Mouse (Mus musculus) erythroid progenitor cell, adult 5-6 weeks (primary cell): ENCODE measurements around the gene Gstt2. TPM values are rescaled to one million over a fixed set of nuclear protein-coding genes. Genes with fewer than 3 reads are reported as not detected.
"Not testable (repeated sequence)": the region's sequence is repeated elsewhere in the genome, so short reads cannot be mapped to it uniquely, and the experiment has no call there.

Experiments used
- ATAC-seq: replicated peaks from 2 replicates; pipeline ENCODE4 v1.8.0; 2016; ENCODE audit warnings: moderate number of reproducible peaks, mild to moderate bottlenecking, moderate TSS enrichment, inconsistent platforms; ENCODE audit not compliant: poor library complexity, low FRiP score, severe bottlenecking
- total RNA-seq, 2 experiments: library from RNA; stranded (forward) in 1 of 2; stranded (reverse) in 1 of 2; fragments of 150-400 nt in 1 of 2; fragments of 186-747, 209-891 nt in 1 of 2; gene quantifications; 2 replicates each; pipeline versions ENCODE4 v1.2.3 to v1.2.4; 2015 to 2017; ENCODE audit warnings: low replicate concordance in 2 of 2

The Gstt2 gene
- total RNA-seq, 2 experiments from 2014 or later = 20.5 to 42.0 TPM

DNA sequence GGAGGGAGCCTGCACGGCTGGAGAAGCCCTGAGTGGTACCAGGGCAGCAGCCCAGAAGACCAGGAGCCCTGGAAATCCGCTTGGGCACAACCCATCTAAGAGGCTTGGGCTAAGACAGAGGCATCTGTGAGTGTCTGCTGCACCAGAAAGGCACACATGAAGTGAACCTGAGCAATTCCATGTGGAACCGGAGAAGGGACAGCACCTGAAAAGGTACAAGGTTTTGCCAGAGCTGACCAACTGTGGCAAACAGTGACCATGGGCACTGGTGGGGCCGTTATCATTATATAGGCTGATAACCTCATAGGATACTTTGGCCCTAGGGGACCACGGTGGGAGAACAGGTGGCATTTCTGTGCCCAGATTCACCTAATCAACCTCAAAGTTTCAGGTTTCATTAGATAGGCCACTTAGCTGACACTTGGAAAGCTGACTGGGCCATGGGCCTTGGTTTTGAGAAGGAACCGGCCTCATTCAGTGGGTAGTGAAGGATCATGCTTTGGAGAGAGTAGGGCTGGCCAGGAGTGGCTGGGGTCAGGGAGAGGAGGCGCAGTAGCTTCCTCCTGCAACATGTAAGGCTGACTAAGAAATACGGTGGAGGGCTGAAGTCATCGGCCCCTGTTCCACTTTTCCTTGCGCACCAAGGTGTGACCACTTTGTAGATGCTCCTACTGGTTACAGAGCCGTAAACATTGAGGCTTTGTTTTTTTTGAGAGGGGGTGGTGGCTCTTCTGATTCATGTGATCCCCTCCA lies 19.1 kb upstream of the Gstt2 start:
- ATAC-seq = no peak

DNA sequence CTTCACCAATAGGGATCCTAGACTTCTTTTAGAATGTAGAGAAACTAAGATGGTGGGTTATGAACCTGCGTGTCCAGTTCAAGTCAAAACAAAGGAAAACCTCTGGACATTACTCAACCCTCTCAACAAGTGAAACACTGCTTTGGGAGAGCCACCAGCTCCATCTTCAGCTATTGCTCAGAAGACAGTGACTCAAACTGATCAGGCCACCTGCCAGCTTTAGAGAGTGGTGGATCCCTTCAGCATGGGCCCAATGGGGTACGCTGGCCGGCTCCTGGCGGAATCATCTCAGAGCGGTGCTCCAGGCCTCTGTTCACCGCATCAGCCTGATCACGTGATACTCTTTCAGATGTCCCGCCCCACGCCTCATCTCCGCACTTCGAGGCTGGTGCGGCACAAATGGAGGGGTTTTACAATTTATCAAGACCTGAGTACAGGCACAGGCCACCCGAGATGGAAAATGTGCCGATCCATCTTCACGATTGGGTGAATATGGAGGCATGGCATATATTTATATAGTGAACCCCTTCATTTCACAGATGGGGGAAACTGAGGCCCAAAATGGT lies 18.3 kb upstream of the Gstt2 start:
- ATAC-seq = no peak

GRCm38 (mm10) chr10:75854791-75855190 lies 17.6 kb upstream of the Gstt2 start:
- ATAC-seq = no peak

- ATAC-seq = no peak
These were observed 16.9 kb upstream of the Gstt2 start for GRCm38 (mm10) chr10:75854096-75854495.

GRCm38 (mm10) chr10:75853452-75853851 lies 16.2 kb upstream of the Gstt2 start:
- peak; percentile 71 for ATAC-seq

DNA sequence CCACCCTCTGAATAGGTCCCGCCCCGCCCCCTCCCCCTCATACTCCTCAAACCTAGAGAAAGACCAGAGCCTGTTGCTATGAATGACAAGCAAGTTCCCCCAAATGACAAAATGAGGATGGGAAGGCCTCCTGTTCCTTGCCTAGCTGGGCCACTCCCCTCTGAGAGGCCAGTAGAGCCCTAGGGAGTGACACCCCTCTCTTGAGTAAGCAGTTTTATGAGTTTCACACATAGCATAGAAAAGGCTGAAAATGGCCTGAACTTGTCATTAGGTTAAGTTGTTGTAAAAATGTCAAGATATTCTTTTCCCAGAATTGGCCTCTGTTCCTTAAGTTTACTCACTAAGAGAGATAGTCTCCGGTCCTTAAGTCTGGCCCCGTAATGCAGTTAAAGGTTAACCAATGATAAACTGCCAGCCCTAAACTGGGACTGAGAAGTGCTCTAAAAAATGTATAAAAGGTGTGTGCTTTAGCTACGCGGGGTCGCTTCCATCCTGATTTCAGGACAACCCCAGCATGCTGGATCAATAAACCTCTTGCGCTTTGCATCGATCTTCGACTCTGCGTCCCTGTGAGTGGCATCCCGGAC lies 15.4 kb upstream of the Gstt2 start:
- no peak for ATAC-seq

- no peak for ATAC-seq
These were observed 14.5 kb upstream of the Gstt2 start for GRCm38 (mm10) chr10:75851681-75852080.

- no peak for ATAC-seq
These were observed 13.9 kb upstream of the Gstt2 start for GRCm38 (mm10) chr10:75851076-75851475.

- no peak for ATAC-seq
These were observed 11.2 kb upstream of the Gstt2 start for GRCm38 (mm10) chr10:75848382-75848781.

DNA sequence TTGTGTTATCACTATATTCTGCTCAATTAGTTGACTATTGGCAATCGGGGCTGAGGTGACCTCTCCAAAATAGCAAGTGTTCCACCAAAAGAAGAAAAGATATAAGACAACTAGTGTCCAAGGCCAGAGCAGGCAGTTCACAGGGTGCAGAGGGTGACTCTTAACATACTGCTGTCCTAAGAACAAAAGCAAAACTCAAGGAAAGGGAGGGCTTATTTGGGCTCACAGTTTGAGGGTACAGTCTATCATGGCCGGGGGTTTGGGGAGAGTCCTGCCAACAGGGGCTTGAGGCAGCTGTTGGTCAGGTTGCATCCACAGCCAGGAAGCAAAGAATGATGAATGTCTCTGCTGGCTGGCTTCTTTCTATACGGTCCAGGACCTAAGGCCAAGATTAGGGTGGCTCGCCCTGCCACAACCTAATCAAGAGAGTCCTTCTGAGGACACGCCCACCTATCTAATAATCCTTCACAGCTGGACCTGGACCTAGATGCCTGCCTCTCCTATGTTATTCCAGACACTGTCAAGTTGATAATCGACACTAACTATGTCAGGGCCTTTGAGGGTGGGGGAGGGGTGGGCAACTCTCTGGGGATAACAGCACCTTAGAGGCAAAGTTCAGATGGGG lies 8.2 kb upstream of the Gstt2 start:
- peak; percentile 97 for ATAC-seq

DNA sequence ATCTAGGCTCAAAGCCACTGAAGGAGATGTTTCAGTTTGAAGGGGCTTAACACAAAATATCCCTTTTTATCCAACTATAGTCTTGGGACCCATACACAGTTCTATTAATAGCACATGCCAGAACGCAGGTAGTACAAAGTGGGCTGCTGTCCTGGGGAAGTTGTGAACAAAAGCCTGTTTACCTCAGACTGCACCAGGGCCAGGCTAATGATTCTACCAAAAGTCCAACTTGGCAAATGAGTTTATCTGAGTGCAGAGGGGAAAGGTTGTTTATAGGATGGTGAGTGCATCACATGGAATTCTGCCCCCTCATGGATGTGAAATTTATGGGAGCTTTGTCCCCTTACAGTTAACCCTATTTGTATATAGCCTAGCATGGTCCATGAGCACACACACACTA lies 7.6 kb upstream of the Gstt2 start:
- peak; percentile 7 for ATAC-seq

- not testable (repeated sequence) for ATAC-seq
These were observed 6.7 kb upstream of the Gstt2 start for GRCm38 (mm10) chr10:75843898-75844297.

- ATAC-seq = no peak
These were observed 1.9 kb upstream of the Gstt2 start for GRCm38 (mm10) chr10:75839092-75839491.

DNA sequence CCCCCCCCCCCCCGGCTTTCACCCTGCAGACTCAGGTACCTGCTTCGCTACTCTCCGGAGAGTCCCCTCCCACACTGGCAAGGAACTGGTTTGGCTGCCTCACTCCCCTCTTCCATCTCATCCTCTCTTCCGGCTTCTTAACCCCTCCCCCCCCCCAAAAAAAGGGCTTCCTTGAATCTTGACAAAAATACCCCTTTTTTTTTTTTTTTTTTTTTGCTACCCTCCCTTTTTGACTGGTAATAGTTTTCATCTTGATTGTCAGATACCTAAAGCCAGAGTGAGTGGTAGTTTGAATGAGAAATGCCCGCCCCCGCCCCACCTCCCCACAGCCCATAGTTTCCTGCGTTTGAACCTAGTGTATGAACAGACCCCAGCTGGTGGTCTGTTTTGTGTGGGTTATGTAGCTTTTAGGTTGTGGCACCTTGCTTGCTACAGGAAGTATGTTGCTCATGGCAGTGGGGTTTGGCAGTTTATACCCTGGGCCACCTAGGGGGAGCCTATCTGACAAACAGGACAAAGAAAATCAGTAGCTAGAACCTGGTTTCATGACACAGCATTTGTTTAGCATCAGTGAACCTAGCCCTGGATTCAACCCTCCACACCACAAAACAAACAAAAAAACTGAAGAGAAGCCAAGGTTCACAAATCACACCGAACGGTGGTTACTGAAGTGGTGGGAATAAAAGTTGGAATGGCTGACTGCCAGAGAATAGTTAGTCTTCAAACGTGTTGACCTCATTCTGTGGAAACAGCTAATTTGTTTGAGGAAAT lies 1.3 kb downstream of the Gstt2 start:
- ATAC-seq = no peak

GRCm38 (mm10) chr10:75835307-75835706 lies 1.9 kb downstream of the Gstt2 start:
- ATAC-seq = peak; percentile 41

DNA sequence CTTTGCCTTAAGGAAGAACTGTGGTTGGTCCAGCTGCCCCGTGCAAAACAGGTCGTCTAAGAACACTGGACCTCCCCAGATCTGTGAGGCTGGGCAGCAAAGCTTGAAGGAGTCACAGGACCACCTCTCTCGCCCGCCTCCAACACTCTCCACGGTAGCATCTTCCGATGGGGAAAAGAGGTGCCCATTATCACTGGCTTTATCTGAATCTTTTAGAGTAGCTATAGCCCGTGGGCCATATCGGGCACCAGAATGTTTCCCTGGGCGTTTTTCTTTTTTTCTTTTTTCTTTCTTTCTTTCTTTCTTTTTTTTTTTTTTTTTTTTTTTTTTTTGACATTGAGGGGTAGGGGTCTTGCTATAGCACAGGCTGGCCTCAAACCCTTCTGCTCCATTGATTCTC lies 2.5 kb downstream of the Gstt2 start:
- ATAC-seq = 0 out of 2 replicates have a peak, but pooled peaks have one; percentile 1

DNA sequence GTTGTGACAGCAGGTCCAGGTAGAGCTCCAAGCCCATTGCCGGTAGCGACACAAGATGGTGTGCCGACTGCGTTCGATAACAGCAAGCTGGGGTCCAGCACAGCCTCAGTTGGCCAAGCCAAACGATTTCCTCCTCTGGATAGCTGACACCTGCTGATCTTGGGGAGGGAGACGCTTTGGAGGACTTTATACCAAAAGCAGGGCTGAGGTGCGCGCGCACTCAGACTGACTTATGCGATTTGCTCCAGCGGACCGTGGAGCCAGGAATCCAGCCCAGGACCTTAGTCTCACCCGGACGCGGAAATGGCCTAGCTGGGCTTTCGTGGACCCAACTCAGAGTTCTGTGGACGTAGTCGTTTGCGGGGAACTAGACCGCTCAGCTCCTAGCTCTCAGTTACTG lies 3.0 kb downstream of the Gstt2 start:
- peak; percentile 45 for ATAC-seq

GRCm38 (mm10) chr10:75833456-75834080 lies 3.7 kb downstream of the Gstt2 start:
- no peak for ATAC-seq

DNA sequence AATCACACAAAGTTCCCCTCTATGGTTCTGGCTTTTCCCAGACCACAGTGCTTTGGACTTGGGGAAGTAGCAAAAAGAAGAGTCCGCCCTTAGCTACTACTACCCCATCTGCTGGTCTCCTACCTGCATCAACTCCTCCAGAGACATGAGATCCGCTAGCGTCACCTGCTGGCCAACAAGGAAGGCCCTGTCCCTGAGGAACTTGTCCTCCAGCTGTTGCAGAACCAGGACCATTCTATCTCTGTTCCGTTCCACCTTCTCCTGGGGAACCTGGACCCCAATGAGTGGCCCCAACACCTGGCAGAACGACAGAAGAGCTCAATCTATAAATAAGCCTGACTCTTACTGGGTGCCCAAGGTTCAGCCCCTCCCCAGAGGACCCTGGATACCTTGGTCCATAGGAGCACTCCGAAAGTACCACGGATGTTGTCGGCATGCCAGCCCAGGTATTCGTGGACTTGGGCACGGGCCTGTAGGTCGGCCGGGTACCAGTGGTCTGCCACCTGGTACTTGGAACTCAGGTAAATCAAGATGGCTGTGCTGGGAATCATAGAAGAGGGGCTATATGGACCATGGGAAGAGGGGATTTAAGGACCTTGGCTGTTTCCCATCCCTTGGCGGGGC lies 4.8 kb downstream of the Gstt2 start:
- 0 out of 2 replicates have a peak, but pooled peaks have one; percentile 28 for ATAC-seq
